Mouse (Mus musculus): ENCODE results near the gene Cacnb1. TPM values are rescaled to one million over a fixed set of nuclear protein-coding genes. Genes with fewer than 3 reads are reported as not detected.
A peak's percentile ranks its signal among the peaks of the same experiment; 100 is the strongest.

Cacnb1 gene
- total and polyA plus RNA-seq, 3 experiments = 6.9 to 14.4 (median 9.6) TPM

DNA sequence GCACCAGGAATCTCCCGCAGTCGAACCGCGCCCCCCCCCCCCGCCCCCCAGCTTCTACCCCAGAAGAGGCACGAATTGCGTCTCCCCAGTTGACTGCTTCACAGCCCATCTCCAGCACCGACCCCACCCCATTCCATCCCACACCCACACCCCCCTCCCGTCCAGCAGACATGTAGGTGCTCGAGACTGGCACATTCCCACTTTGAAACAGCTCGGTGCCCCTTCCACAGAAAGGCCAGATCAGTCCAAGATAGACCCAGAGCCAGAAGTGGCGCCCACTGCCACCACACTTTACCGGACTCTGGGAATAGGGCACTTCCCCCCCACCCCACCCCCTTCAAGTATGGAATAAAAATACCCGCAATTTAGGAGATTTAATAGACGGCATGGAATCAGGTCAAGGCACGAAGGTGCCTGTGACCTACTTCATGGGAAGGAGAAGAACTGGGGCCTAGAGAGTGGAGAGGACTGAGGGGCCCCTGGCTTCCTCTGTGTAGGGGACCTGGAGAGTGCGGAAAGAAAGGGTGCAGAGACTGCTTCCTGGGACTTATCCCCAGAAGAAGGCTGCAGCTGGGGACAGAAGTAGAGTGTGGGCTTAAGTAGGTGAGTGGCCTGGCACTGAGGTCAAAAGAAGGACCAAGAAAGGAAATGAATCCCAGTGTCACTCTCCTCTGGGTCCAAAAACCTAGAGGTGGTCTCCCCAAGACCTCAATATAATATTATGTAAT is 35.9 kb downstream of the Cacnb1 start:
- no peak for DNase-seq

DNA sequence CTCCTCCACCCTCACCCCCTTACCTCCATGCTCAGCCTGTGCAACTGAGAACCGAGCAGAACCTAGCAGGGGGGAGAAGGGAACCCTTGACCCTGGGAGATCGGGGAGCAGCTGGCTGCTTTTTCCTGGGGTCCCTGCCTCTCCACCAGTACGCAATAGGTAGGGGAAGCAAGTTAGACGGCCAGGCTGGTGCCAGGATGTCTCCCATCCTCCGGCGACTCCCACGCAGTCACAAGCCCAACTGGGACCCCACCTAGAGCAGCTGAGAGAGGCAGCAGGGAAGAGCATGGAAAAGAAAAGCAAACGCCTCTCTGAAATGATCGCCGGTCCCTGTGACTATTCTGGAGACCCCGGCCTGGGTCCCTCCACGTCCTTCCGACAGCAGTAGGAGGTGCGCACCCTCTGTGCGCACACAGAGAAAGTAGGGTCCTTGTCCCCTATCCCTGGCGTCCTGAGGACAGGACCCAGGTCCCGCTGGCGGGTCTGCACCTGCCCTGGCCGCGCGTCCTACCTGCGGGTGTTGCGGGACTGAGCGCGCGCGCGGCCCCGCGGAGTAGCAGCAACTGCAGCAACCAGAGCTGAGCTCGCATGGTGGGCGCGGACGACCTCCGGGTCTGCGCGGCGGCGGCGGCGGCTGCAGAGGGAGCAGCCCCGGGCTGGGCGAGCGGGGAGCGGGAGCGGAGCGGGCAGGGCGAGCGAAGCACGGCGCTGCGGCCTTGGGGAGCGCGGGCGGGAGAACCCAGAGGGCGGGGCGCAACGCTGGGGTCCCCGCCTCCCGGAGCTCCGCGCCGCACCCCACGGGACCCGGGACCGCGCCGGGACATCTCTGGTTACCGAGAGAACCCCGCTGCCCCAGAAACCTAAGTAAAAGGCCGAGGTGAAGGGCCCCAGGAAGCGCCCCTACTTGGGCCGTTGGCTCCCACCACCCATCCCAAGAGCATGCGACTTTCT is 36.8 kb downstream of the Cacnb1 start, which contains the start of gene Plxdc1:
Gene Plxdc1 (minus strand): TSS at position 718 of the 951 bp plus-strand sequence.
- DNase-seq = peak; percentile 87

DNA sequence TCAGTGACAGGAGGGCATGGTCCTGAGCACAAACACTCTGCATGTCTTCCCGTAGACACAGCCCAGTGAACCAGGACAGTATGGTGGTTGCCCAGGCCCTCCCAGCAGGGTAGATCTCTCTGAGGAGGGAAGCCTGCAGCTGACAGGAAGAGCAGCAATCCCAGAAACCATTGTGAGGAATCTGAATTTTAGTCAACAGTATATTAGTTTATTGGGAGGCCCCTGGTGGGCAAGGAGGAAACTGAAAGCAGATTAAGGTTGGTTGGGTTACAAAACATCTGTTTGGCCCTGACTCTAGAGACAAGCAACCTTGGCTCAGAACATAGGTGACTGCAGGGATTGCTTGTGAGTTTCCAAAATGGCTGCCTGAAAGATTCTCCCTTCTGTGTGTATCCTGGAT is 38.9 kb downstream of the Cacnb1 start:
- DNase-seq = no peak

DNA sequence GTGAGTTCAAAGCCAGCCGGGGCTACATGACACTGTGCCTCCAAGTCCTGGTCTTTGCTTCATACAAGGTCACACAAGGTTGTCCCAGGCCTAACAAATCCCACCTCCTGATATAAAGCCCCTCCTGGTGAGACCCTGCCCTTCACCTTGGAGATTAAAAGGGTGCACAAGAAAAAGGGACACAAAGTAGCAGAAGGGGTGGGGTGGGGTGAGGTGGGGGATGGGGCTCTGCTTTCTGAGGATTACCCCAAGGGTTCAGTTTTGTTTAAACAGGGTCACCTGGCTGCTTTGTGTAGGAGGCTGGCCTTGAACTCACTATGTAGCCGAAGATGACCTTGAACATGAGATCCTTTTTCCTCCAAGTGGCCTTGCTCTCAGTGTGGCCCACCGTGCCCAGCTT is 39.3 kb downstream of the Cacnb1 start:
- no peak for DNase-seq

DNA sequence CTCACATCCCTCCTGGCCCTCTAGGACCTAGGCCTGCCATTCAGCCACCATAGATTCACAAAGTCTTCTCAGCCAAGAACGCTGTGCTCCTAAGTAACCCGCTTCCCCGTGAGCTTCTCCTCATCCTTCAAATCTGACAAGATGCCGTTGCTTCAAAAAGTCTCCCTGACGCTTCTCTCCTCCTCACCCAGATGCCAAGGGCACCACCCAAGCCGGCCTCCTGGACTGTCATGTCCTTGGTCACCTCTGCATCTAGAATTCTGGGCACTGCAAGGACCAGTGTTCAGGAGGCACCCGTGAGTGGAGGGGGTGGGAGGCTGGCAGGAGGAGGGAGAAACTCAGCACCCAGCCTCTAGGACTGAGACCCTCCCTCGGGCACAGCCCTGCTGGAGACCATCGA is 40.1 kb downstream of the Cacnb1 start:
- no peak for DNase-seq

DNA sequence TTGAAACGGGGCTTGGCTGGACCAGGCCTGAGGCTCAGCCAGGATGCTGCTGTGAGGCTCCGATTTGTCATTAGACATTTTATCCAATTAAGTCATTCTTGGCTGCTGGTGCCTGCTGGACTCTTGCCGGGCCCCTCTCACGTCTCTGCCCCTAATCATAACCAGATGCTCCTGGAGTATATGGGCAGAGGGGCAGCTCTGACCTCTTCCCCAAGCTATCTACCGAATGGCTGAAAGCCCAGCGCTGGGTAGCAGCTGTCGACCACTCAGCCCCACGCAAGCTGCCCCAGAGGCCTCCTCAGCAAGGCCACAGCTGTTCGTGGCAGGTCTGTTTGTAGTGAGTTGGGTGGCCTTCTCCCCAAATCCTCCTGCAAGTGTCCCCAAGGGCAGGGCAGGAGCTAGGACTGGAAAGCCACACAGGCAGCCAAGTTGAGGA is 42.3 kb downstream of the Cacnb1 start:
- DNase-seq = no peak

DNA sequence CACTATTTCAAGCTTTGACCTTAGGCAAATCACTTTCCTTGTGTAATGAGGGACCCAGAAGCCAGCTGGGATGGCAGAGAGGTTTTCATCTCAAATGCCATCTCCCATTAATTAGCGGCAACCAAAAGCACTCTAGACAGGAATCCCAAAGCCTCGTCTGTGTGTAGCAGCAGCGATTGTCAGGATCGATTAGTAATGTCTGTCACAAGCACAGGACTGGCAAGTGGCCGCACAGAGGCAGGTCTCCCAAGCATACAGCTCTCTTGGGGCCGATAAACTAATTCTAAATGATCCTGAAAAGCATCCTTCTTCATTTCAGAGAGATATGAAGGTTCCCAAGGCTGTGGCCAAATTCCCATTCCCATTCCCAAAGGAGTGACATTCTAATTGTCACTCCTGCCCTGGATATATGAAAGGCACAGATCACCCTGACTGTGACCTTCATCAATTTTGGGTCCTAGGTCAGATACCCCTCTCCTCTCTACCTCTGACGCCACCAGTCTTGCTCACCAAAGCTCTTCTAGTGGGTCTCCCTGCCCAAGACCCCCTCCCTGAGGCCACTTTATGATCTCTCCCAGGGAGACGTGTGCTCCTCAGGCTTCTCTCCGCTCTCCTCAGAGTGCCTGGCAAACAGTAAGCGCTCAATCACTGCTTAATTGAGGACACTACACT is 42.9 kb downstream of the Cacnb1 start:
- no peak for DNase-seq

DNA sequence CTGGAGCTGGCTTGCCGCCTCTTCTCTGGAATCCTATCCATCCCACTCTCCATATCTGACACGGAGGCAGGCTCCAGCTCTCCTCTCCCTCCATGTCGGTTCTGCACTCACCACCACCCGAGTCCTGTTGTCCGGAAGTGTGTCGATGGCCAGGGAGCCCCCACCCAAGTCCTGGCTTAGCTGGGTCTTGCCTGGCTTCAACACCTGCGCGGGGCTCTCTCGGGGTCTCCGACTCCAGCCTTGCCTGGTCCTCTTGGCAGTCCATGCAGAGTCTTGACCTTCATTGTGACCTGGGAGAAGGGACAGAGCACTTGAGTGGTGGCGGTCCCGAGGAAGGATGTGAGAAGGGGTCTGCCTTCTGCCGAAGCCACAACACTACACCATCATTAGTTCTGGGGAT is 44.4 kb downstream of the Cacnb1 start:
- no peak for DNase-seq

DNA sequence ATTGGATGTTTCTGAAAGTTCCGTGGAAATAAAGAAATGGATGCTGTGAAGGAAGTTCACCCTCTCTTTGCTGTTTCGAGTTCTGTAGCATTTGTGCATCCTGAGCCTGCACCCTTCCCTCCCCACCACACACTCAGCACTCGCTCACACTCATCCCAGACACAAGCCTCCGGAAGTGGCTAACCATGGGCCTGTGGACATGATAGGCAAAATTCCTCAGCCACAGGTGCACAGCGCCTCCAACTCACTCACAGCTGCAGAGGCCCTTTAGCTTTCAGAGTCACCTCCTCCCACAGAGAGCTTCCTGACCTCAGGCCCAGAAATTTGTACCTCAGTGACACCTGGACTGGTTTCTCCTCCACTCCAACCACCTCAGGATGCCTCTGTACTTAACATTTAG is 45.0 kb downstream of the Cacnb1 start:
- DNase-seq = no peak

DNA sequence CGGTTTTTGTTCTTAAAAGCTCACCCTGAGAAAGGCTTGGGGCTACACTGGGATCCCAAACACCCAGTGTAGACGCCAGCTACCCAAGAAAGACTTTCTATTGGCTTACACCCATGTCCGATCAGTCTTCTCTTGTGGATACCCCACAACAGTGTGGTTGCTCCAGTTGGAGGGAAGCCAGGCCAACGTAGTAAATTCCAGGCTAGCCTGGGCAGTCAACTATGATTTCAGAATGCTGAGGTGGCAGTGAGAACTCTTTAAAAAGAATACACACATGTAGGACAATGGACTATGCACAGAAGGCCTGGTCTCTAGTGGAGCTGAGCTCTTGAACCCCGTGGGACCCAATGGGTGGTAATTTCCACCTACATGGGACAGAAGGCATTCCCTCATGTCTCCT is 48.1 kb downstream of the Cacnb1 start:
- no peak for DNase-seq

DNA sequence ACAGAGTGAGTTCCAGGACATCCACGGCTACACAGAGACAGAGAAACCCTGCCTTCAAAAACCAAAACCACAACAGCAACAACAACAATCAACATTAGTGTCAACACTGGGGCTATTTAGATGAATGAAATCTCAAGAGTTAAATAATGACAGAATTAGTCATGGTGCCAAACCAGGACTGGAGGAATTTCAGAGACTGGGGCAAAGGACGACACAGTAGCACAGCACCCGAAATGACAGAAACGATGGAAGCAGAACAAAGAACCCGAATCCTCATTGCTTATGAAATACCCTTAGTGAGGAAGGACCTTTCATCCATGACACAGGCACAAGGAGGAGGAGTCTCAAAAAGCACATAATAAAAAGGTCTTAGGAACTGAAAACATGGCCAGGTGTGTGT is 48.7 kb downstream of the Cacnb1 start:
- DNase-seq = no peak

DNA sequence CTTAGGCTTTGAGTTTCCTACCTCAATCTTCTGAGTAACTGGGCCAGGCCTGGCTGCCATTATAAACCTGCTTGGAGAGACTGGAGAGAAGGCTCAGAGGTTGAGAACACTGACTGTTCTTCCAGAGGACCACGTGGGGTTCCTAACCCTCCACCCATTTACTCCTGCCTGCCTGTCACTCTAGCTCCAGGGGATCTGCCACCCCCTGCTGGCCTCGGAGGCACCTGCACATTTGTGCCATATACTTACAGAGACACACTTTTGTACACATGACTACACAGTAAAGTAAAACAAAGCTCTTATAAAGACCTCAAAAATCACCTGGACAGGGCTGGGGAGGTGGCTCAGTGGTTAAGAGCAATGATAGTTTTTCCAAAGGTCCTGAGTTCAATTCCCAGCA is 50.4 kb downstream of the Cacnb1 start:
- DNase-seq = no peak

DNA sequence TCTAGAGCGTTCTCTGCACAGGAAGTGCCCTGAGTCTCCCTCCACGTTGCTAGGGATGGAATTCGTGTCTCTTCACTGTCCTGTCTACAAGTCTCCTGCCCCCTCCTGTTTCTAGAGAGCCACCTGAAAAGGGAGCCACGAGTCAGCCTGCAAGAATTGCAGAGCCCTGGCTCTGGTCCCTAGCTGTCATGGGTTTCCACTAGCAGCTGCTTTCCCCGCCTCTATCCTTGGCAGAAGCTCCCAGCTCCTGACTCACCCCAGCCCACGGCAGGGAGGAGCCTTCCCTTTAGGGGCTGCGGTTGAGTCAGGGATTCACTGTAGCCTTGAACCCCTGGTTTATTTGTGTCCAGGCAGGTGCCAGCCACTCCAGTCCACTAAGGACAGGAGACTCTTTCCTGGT is 51.6 kb downstream of the Cacnb1 start:
- peak; percentile 95 for DNase-seq

DNA sequence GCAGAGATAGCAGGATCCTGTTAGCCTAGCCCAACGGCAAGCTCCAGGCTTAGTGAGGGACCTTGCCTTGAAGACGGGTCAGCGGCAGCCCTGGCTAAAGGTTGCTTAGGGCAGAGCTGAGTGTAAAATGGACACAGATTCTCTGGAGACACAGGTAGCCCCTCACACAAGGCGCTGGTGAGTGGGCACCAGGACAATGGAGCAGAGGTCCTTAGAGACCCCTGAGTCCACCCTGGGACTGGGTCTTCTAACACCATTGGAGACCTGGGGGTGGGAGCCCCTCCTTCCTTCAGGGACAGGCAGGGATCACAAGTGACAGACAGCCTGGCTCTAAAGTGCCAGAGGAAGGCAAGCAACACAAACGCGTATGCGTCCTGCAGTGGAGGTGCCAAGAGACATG is 52.1 kb downstream of the Cacnb1 start:
- DNase-seq = no peak

DNA sequence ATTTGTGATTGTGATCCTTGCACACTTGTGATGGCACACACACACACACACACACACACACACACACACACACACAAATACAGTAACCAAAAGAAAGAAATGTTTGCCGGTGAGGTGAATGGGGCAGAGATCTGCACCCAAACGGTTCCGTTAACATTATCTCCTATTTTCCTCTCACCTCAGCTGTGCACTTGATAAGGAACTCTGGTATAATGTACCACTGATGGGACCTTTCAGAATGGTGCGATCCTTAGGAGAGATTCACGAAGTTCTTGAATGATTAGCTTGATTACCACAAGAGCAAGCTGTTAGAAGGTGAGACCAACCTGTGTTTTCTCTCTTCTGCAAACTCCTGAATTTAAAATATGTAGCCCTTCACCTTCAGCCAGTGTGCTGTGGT is 54.4 kb downstream of the Cacnb1 start:
- DNase-seq = no peak

DNA sequence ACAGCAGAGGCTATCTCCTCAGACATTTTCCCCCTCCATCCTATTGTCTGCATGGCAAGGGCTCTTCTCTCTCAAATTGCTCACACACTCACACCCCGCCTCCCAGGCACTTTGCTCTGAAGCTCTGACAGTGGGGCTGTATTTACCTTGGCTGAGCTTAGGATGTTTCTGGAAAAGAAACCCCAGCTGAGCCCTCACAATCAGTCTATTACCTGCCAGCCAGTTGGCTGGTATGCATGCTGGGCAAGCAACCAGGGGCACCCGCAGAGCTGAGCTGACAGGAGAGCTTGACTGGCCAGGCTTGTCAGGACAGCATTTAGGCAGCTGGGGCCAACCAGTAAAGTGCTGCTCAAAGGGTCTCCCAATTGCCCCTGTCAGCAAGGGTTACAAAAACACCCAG is 55.7 kb downstream of the Cacnb1 start:
- DNase-seq = no peak

DNA sequence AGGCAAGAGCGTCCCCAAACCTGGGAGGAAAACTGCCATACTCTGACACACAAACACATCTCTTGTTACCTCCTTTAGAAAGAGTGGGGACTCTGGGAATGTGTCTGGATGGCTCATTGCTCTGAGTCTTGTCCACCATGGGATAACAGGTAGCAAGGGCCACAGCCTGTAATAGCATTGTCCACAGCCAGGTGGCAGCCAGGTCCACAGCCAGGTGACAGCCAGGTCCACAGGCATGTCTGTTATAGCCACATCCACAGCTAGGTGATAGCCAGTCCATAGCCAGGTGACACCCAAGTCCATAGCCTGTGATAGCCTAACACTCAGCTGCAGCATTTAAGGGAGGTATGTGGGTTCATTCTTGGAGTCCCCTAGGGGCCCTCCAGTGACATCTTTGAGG is 61.9 kb downstream of the Cacnb1 start:
- no peak for DNase-seq

DNA sequence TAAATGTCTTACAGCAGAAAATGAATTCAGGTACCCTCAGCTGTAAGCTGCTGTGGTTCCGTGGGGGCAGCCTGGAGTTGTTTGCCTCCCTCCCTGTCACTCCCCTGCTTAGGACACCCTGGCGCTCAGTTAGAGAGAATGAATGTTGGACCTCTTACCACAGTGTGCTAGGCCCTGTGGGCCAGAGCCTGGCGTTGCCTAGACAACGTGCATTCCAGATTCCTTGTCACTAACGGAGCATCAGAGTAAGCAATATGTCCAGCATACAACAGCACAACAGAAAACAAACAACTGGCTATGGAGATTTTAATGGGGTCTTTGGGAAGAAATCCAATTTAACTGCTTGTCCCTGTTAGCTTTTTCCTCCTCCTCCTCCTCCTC is 63.5 kb downstream of the Cacnb1 start:
- DNase-seq = no peak

DNA sequence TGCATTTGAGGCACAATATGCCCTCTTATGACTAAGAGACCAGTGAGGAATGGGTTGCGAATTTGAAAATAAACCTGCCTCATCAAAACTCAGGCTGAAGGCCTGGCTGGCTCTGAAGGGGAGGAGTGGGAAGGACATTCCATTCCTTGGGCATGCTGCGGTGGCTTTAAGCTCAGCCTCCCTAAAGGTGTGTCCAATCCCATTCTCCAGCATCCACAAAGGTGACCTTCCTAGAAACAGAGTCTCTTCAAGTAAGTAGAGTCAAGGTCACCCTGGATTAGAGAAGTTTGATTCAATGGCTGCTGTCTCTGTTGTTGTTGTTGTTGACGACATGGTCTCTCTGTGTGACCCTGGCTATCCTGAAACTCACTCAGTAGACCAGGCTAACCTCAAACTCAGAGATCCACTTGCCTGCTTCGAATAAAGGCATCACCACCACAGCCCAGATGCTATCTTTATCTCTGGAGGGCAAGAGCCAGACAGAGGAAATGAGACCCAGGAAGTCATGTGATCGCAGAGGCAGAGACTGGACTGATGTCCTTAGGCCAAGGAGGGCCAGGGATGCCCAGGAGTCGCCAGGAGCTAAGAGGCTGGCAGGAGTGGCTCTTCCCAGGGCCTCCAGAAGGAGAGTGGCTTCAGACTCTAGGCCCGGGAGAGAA is 64.1 kb downstream of the Cacnb1 start:
- DNase-seq = no peak

DNA sequence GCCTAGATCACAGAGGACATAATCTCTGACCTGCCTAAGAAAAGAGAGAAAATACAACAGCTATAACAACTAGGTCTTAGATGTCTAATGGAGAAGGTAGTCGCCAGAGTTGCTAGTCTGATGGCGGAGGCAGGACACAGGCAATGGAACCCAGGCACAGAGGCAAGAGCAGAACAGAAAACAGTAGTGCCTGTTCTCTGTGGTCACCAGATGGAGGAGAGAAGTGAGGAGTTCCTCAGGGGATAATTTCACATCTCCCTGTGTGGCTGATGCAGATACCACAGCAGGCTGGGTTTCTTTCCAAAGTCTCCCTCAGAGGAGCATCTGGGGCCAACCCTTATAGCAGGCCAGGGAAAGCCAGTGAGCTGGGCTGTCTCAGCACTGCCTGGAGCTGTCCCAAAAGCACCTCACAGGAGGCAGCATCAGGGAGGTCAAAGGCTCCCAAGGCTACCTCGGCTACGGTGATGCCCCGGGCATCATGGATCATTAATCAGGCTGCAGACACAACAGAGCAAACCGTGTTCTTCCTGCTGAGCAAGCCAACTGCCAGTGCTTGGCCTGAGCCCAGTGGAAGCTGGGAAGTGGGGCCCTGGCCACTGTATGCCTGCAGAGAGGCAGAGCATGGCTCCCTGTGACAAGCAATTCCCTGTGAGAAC is 65.8 kb downstream of the Cacnb1 start:
- DNase-seq = peak; percentile 68

DNA sequence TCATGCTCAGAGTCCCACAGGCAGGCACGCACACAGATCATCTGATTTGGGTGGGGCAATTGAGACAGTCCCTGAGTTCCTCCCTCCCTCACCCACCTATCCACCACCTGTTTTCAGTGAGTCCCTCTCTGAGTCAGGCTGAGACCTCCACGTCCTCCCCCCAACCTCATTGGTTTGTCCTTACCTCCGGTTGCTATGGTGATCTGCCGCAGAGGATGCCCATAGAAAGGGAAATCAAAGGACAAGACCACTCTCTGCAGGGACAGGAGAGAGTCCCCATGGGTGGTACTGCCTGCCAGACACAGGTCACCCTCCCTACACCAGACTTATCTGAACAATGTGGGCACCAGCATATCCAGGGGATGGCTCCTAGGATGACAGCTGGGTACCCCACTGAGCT is 66.9 kb downstream of the Cacnb1 start:
- DNase-seq = no peak
